15 mouse cellular contexts compared by ENCODE assay signal in the genomic region with DNA sequence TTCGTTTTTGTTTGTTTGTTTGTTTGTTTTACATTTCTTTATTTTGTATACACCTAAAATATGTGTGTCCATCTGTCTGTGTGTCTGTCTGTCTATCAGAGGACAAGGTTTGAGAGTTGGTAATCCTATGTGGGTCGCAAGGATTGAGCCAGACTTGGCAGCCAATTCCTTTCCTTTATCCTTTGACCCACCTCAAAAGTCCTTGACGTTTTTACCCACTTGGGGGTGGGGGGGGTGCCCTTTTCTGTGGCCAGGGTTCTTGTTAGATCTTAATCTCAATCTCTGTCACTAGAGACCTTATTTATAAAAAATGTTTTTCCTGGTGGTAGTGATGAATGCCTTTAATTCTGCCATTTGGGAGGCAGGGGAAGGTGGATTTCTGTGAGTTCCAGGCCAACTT. TPM values are rescaled to one million over a fixed set of nuclear protein-coding genes. Genes with fewer than 3 reads are reported as not detected.
DNase-seq lines count a peak whose midpoint lies in the region; ATAC-seq and TF ChIP-seq lines count a peak whose summit lies in the region.
"Had no signal": no experiment of that assay in that cellular context is flagged by ENCODE, and none has a peak within 500 bp of the region (broad histone marks: within the 10 kb centered on the region; RNA-seq: fewer than 3 reads in every experiment).

No protein-coding gene starts in this region.

- TF ChIP-seq POLR2A in myocyte (IDR thresholded peaks at IDR 0.05; ENCODE audit: insufficient read length, low read depth): no peak

- H3K9me3 ChIP-seq in midbrain, embryonic 12.5 days: no peaks in the 10 kb centered on the region
- no peaks in the 10 kb centered on the region for H3K9me3 ChIP-seq in midbrain, embryonic 10.5 days (replicated peaks)
- H3K9me3 ChIP-seq in hindbrain, embryonic 13.5 days: no peaks in the 10 kb centered on the region
- H3K9me3 ChIP-seq: megakaryocyte, embryonic 14.5 days had no signal

- H3K4me1 ChIP-seq in midbrain, embryonic 12.5 days: peaks cover 13% of the 10 kb centered on the region
- peaks cover 20% of the 10 kb centered on the region for H3K4me1 ChIP-seq in midbrain, embryonic 10.5 days
- H3K4me1 ChIP-seq in hindbrain, embryonic 13.5 days (replicated peaks): peaks cover 19% of the 10 kb centered on the region

- no peak for ATAC-seq in midbrain, embryonic 12.5 days (ENCODE audit: low FRiP score, low read depth)
- ATAC-seq in hindbrain, embryonic 13.5 days (ENCODE audit: low FRiP score): no peak

- WGBS in midbrain, embryonic 12.5 days: 46% methylated on average over 3 of the region's 3 CpGs
- WGBS in midbrain, embryonic 10.5 days: 43% methylated on average over 3 of the region's 3 CpGs
- WGBS in hindbrain, embryonic 13.5 days: 42% methylated on average over 3 of the region's 3 CpGs

- no peak overlapping the region for H3K27ac ChIP-seq in midbrain, embryonic 12.5 days (replicated peaks)
- H3K27ac ChIP-seq in midbrain, embryonic 10.5 days (replicated peaks): no peak overlapping the region
- H3K27ac ChIP-seq in hindbrain, embryonic 13.5 days: no peak overlapping the region
- H3K27ac ChIP-seq: stomach, postnatal 0 days had no signal

- intact Hi-C loops in gastrocnemius, postnatal 36 days (cut with DNase I): no loop called here

- no peak overlapping the region for H3K9ac ChIP-seq in midbrain, embryonic 12.5 days (replicated peaks)
- H3K9ac ChIP-seq in hindbrain, embryonic 13.5 days: no peak overlapping the region

- peak overlapping the region; percentile 90; the same call in 1 of the 2 replicates for H3K4me3 ChIP-seq in midbrain, embryonic 12.5 days
- H3K4me3 ChIP-seq in midbrain, embryonic 10.5 days: no peak overlapping the region
- H3K4me3 ChIP-seq in hindbrain, embryonic 13.5 days: peak overlapping the region; percentile 80; the same call in 1 of the 2 replicates
- H3K4me3 ChIP-seq in myocyte: peak overlapping the region; percentile 67

- H3K36me3 ChIP-seq in midbrain, embryonic 12.5 days: no peaks in the 10 kb centered on the region
- H3K36me3 ChIP-seq in midbrain, embryonic 10.5 days: no peaks in the 10 kb centered on the region
- H3K36me3 ChIP-seq in hindbrain, embryonic 13.5 days: no peaks in the 10 kb centered on the region
- H3K36me3 ChIP-seq in myocyte (ENCODE audit: control insufficient read depth, insufficient read depth): no peaks in the 10 kb centered on the region

- peaks cover 31% of the 10 kb centered on the region for H3K79me2 ChIP-seq in myocyte (ENCODE audit: control insufficient read depth, insufficient read depth)

- DNase-seq in cerebellum, adult 11-12 months: peak; percentile 48
- no peak for DNase-seq in cerebellum, postnatal 4 days (ENCODE audit: low spot score in 2 of 2)
- DNase-seq in midbrain, embryonic 10.5 days (ENCODE audit: low spot score): no peak
- no peak for DNase-seq in adipocyte (ENCODE audit: low spot score)
- DNase-seq in gastrocnemius, postnatal 36 days: no peak
- DNase-seq: gastrocnemius, postnatal 14 days; heart, postnatal 10 days; kidney, adult 2 months; left cerebral cortex, postnatal 4 days; lung, embryonic 14.5 days had no signal

- H3ac ChIP-seq in myocyte (ENCODE audit: control insufficient read depth, insufficient read length): no peak overlapping the region

- H3K4me2 ChIP-seq in midbrain, embryonic 12.5 days (replicated peaks): peak overlapping the region; percentile 68; the same call in 1 of the 2 replicates
- H3K4me2 ChIP-seq in hindbrain, embryonic 13.5 days: peak overlapping the region; percentile 75
- peak overlapping the region; percentile 81 for H3K4me2 ChIP-seq in myocyte (ENCODE audit: low read depth)

- H3K27me3 ChIP-seq in midbrain, embryonic 12.5 days: no peaks in the 10 kb centered on the region
- no peaks in the 10 kb centered on the region for H3K27me3 ChIP-seq in midbrain, embryonic 10.5 days (ENCODE audit: low read depth, poor library complexity, severe bottlenecking)
- H3K27me3 ChIP-seq in hindbrain, embryonic 13.5 days: no peaks in the 10 kb centered on the region
- no peaks in the 10 kb centered on the region for H3K27me3 ChIP-seq in myocyte (ENCODE audit: control insufficient read depth, insufficient read depth, insufficient read length)

TF ChIP-seq in myocyte, 11 proteins besides CTCF, POLR2A, EP300 and RAD21:
- TF ChIP-seq TCF3 (IDR thresholded peaks at IDR 0.05; ENCODE audit: insufficient read length, low read depth) (no peak), MYOG (IDR thresholded peaks at IDR 0.05; ENCODE audit: control insufficient read depth in 1 of 3, insufficient read depth in 1 of 3, insufficient read length in 2 of 3, low read depth in 2 of 3) (no peak), POLR2AphosphoS2 (IDR thresholded peaks at IDR 0.05; ENCODE audit: insufficient read length, low read depth) (no peak), MAX (IDR thresholded peaks at IDR 0.05; ENCODE audit: low read depth) (no peak), CEBPB (IDR thresholded peaks at IDR 0.05; ENCODE audit: insufficient read depth, poor library complexity, severe bottlenecking) (no peak), SRF (IDR thresholded peaks at IDR 0.05; ENCODE audit: control insufficient read depth, insufficient read length, low read depth) (no peak), MYOD1 (IDR thresholded peaks at IDR 0.05; ENCODE audit: control insufficient read depth in 1 of 3, insufficient read length in 2 of 3, low read depth in 2 of 3) (no peak), USF1 (IDR thresholded peaks at IDR 0.05; ENCODE audit: low read depth) (no peak), REST (IDR thresholded peaks at IDR 0.05; ENCODE audit: insufficient read depth, insufficient read length) (no peak), TCF12 (IDR thresholded peaks at IDR 0.05; ENCODE audit: insufficient read depth, poor library complexity, severe bottlenecking) (no peak), E2F4 (IDR thresholded peaks at IDR 0.05; ENCODE audit: insufficient read depth) (no peak)
TF ChIP-seq in myocyte: peak in this region for 0.

RNA-seq across cellular contexts. Expression of a gene that starts 0.8 kb away (rescaled TPM):
- polyA plus RNA-seq in midbrain, embryonic 12.5 days (2016; fragmentation: Nextera tagmentation; extraction: Ambion mirVana): 15.5 and 18.7 TPM in 2 replicates
- polyA plus RNA-seq in midbrain, embryonic 10.5 days (2016; fragmentation: Nextera tagmentation; extraction: Ambion mirVana): 7.3 and 7.9 TPM in 2 replicates
- polyA plus RNA-seq in hindbrain, embryonic 13.5 days (2015; fragmentation: Nextera tagmentation; extraction: Ambion mirVana): 11.4 and 12.1 TPM in 2 replicates
- 1.1 TPM for polyA plus RNA-seq in myocyte (2012; fragmentation: generic; extraction: Trizol)
- total RNA-seq in gastrocnemius, postnatal 36 days (2021): 10 to 100 TPM; 20.8 to 28.5 TPM
